Mouse (Mus musculus) cerebellum, adult 11-12 months (tissue): ENCODE measurements around the gene Calcoco1.

Source experiments
- DNase-seq: peaks from one replicate; pipeline ENCODE4 v3.0.0; 2022

Calcoco1 gene

DNA sequence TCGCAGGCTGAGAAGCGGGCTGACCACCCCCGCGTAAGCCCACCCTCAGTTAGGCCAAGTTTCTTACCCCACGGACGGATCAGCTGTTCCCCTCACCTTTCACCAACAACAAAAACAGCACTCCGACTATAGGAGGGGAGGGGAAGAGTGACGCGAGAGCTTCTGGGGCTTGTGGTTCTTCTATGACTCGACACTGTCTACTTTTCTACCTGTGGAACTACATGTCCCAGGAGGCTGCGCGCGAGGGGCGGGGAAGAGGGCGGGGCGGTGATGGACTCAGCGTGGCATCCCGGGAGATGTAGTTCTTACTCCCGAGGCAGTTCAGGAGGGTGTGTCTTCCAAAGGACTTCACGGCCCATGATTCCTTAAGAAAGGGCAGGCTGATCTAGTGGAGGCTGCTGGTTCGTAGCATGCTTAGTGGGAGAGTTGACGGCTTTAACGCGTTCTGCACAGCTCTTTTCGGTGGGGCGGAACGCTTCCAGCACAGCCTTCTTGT, at the start of gene Calcoco1:
Calcoco1 (minus strand) TSS at position 199 of the 496 bp plus-strand sequence.
- peak; percentile 94 for DNase-seq

DNA sequence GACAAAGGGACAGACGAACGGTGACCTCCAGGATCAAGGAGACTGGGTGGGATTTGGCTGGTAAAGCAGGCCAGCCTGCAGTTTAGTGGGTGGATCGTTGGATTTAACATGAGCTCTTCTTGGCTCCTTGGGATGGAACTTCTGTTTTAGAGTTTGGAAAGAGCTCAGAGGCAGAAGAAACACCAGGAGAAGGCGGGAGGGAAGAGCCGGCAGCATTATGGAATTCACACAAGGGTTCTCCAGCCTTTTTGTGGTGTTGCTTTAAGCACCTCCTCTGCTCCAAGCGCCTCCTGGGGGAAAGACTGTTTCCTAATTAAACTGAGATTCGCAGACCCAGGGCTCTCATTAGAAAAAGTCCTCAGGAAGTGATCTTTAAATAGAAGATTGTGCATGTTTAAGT, 48.9 kb upstream of the Calcoco1 start:
- DNase-seq: no peak

DNA sequence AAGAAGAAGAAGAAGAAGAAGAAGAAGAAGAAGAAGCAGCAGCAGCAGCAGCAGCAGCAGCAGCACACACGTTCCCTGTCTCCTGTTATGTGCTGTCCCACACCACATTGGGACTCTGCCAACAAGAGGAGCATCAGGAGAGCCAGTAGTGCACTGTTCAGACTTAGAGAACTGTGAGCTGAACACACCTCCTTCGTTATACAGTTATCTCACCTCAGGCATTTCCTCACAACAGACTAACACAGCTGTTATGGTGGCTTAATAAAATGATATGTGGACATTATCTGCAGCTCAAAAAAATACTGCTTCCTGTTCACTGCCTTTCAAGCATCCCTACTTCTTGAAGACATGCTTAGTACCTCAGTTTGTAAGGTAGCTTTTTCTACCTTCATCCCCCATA, 43.2 kb upstream of the Calcoco1 start:
- no peak for DNase-seq

DNA sequence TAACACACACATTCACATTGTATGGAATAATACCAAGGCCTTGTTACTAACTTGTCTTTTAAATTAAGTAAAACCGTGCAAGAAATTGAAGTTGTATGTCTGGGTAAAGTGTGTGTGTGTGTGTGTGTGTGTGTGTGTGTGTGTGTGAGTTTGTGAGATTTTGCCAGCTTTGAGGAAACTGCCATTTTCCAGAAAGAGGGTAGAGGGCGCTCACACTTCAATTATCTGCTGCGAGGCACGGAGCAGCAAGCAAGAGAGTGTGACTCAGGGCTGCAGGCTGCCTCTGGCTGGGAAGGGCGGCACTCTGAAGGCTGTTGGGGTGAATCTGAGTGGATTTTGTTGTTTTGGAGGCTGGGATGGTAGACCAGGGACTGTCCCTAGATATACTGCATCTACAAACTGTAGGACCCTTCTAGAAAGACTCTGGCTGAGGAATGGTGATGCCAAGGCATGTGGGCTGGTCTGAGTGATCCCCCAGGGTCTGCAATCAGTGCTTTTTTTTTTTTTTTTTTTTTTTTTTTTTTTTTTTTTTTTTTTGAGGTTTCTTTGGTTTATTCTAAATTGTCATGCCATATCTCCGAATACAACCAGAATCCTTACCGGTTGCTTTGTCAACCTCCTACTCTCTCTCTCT, 39.9 kb upstream of the Calcoco1 start:
- peak; percentile 32 for DNase-seq

DNA sequence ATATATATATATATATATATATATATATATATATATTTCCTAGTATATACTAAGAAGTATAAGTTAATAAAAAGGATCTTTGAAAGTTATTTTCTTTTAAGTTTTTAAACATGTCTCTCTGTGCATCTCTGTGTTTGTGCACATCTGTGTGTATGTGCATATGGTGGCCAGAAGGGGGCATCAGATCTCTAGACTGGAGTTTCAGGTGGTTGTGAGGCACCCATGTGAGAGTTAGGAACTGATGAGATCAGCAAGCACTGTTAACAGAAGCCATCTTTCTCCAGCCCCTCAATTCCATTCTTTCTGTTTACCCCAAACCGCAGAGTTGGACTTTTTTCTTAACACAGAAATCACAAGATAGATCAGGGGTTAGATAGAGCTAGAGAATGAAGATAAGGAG, 35.7 kb upstream of the Calcoco1 start:
- no peak for DNase-seq

DNA sequence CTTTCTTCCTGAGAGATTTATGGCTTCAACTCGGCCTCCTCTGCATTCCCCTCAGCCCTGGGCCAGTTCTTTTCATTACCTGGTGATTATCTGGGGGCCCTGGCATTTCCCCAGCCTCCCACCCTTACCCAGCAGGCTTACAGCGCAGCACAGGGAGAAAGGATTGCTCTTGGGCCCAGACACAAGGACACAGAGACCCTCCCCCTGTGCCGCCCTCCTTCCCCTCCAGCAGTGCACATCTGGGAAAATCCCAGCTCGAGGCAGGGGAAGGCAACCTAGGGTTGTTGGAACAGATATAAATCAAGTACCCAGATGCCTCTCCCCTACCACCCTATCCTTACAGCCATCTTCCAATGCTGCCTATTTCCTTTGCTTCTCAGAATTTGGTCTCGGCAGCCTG, 33.1 kb upstream of the Calcoco1 start:
- DNase-seq: no peak

DNA sequence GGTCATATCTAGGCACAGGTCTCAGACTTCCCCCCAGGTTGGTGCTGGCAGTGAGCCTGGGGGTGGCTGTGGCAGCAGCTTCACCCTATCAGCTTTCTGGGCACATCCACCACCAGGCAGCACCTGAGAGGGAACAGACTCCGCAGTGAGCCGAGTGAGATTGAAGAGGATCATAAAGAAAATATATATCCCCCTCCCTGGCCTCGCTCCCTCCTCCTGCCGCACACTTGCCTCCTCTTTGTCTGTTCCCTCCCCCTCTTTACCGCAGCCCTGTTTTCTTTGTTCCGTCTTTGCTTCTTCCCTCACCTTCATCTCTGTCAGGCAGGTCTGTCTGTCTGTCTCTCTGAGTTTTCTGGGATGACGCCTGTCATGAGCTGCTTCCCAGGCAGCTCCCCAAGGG, 32.4 kb upstream of the Calcoco1 start:
- no peak for DNase-seq

DNA sequence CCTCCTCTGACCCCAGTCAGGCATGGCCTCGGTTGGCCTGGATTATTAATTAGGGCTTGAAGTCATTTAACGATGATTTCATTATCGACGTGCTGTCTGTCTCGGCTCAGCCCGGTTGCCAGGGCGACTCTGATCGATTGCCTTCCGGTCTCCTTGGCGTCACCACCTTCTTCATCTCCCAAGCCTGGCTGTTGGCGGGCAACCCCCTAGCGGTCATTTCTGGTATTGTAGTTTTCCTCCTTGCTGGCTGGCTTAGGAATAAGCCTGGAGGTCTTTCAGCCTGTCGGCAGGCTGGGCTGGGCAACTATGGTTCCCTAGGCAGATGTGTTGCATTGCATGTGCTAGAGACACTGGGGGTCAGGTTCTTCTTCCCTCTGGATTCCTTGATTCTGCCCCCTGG, 31.2 kb upstream of the Calcoco1 start:
- DNase-seq: peak; percentile 38

DNA sequence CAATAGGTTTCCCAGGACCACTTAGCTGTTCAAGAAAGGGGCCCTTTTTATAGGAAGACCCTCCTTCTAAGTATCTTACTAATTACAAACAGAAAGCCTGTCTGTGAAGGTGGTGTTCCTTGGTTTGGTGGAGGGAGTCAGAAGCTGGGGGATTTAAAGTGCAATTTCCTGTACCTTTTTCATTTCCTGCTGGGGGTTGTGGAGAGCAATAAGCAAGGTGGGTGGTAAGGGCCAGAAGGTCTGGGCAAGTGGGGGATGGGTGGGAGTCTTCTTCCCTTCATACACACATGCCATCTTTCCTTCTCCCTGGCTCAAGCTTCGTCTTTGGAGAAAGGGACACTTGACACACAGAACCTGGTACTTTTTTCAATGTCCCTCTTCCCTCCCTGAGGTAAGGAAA, 30.2 kb upstream of the Calcoco1 start:
- no peak for DNase-seq

DNA sequence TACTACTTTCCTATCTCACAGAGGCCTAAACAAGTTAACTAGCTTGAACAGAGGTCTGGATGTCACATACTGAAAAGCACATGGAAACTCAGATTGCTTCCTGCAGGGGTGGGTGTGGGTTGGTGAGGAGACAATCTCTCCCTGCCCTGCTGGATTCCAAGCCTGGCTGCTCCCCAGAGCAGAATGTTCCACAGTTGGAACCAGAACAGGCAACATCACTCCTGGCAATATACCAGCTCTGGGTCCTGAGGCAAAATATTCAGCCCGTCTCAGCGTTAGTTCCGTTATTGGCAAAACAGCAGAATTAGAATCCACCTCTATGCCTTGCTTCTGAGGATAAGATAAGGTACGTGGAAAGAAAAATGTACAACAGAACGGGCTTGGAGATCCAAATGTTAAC, 28.3 kb upstream of the Calcoco1 start:
- peak; percentile 33 for DNase-seq

DNA sequence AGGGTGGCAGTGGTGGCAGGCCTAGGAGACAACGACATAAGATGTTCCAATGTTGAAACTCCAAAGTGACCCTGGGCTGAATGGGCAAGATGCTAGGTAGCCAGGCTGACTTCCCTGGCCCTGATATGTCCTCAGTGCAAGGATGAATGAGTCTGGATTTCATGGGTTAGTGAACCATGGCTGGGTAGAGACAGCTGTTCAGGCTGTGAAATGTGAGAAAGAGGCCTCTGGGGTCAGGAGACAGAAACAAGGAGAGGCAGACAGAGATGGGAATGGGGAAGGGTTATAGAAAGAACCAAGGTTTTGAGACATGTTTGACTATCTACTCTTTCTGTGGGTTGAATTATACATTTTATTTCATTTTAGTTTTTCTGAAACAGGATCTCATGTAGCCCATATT, 27.1 kb upstream of the Calcoco1 start:
- DNase-seq: peak; percentile 27

DNA sequence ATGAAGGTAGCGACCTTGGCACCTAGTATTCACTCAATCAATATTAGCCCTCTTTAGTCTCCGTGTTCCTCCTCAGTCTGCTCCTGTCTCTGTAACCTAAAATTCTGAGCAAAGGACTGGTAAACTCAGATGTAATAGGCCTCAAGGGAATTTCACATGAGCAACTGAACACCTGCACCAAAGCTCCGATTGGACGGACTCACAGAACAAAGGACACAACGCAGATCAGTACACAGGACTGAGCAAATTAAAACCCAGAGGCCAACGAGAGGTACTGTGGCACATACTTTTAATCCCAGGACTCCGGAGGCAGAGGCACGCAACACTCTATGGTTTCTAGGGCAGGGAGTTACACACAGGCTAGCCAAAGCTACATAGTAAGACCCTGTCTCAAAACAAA, 25.9 kb upstream of the Calcoco1 start:
- peak; percentile 39 for DNase-seq

DNA sequence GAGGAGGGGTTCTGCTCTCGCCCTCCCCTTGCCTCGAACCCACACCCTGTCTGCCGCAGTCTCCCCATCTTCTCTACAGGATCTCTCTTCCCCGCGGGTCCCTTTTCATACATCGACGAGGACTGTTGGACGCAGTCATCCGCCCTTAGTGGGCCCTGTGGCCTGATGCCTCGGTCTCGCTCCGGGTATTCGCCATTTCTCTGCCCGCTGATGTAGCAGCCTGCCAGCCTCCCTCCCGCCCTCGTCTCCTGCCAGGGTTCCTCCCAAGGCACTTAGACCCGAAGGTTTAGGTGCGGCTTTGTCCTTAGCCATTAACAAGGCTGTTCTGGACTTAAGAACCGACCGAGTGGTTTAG, 25.3 kb upstream of the Calcoco1 start:
- no peak for DNase-seq

DNA sequence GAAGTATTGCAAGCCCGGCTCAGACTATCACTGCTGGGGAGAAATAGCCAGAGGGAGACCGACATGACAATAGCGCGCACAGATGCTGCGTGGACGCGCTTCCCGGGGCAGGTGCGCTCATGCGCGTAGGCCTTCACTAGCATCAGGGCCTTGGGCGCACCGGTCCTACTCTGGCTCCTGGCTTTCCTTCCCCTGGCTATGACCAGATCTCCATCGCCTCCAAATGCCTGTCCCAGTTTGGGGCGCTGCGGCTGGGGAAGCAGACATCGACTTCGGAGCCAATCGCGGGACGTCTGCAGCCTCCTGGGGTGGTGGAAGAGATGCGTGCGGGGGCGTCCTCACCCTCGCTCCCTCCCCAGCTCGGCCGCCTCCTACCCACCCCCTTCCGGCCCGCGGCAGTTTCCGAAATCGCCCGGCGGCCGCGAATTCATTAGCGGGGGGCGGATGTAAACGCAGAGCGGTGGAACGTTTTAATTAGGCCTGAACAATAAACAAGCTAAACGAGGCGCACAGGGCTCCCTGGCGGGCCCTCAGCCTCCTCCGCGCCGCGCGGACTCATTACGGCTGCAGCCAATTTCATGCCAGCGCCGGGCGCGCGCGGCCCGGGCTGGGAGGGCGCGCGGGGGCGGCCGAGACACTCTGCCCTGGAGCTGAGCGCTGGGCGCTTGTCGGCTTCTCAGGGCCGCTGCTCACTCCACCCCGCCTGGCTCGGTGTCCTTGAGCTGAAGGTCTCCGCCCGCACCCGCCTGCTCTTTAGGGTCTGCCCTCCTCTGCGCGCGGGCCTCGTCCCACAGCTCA, 24.7 kb upstream of the Calcoco1 start:
- DNase-seq: peak; percentile 86

DNA sequence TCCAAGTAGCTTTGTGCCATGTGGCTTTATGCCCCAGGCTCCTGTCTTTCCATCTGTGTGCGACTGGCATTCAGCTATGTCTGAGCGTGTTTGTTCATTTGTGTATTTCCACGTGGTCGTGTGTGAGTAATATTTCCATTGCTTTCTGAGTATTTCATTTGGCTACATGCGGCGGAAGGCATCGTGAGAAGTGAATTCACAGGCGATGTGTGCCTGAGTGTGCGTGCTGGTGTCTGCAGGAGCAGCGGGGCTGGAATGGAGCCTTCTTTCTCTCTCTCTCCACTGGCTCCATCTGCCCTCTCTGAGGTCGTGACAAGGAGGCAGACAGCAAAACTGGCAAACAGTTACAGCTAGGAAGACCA, 24.1 kb upstream of the Calcoco1 start:
- DNase-seq: no peak

DNA sequence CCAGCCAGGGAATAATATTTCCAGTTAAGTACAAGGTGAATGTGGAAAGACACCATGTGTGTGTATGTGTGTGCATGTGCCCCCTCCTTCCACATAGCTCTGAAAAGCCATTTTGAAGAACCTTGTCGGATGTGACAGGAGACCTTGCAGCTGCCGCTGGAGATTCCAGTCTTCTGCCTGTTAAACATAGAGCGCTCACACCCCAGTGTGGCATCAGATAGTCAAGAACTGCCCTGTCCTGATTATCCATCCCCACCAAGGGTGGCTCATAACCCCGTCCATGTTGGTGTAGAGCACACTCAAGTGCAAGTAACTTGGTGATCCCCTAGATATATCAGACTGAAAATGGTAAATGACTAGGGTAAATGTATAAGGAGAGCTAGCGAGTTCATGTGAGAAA, 23.4 kb upstream of the Calcoco1 start:
- DNase-seq: no peak

DNA sequence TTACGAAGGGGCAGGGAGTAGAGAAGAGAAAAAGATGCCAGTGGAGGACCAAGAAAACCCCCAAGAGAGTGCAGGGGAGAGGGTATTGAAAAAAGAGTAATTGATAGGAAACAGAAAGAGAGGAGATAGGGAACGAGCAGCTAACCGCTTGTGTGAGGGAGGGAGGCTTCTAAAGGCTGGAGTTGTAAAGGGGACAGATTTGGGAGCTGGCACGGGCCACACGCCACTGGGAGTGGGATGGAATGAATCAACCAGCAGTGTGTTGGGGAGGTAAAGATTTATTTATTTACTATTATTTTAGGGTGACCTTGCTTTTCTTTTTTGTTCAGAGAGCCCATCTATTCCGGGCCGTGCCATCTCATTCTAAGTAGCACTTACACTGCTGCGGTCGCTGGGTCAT, 22.9 kb upstream of the Calcoco1 start:
- DNase-seq: peak; percentile 36

DNA sequence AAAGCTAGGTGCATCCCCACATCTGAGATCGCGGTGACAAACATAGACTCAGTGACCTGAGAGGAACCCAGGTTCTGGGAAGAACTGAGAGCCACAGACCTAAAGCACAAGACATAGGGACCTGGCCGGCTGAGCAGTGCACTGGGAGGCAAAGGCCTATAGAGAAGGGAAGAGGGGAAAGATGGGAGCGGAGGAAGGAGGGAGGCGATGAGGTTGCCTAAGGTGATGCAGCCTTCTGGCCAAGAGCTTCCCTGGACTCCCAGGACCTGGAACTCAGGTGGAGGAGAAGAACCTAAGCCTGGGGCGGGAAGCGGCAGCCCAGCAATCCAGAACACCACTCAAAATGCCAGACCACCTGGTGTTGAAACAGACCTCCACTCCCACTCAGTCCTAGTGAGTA, 22.4 kb upstream of the Calcoco1 start:
- peak; percentile 32 for DNase-seq

DNA sequence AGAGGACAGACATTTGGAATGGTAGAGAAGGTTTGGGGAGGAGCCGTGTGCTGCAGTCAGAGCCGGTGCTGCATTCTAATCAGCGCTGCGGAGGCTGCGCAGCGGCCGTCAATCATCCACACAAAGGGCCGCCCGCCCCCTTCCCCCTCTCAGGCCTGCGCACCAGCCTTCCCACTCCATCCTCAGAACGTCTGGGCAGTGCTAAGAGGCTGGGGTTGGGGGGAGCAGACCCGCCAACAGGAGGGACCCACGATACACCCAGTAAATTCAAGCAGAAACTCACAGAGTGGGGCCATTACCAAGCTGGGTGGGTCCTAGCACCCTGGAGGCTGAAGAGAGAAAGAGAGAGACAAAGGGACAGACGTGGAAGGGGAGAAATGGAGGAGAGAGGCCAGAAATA, 22.0 kb upstream of the Calcoco1 start:
- DNase-seq: peak; percentile 40

DNA sequence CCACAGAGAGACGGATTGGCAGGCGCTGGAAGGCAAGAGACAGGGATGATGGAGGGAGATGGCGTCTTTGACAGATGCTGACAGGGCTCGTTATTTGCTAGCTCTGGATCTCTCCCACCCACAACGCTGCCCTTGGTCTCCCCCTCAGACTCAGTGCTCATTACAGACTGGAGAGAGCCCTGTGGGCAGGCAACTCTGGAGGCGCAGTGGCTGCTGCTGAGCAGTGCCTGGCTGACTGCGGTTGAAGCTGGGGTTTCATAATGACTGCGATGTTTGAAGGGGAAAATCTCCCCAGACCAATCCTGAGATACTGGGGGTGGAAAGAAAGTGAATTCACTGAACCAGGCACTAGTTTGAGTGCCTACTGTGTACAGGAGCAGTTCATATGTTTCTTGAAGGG, 21.2 kb upstream of the Calcoco1 start:
- peak; percentile 44 for DNase-seq

DNA sequence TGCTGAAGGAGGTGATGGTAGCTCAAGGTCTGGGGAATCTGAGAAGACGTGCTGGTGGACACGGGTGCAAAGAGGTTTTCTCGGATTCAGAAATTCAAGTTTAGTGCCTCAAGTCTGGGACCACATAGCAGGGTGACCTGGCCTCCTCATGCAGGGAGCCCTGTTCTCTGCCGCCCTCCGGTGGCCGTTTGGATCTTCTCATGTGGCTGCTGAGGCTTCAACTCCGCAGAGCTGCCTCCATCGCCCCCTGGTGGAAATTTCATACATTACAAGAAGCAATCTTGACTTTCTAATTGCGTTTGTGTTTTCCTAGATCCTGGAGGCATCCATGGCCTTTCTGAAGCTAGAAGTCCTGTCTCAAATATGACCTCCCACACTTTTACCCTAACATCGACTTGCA, 20.6 kb upstream of the Calcoco1 start:
- DNase-seq: peak; percentile 90

DNA sequence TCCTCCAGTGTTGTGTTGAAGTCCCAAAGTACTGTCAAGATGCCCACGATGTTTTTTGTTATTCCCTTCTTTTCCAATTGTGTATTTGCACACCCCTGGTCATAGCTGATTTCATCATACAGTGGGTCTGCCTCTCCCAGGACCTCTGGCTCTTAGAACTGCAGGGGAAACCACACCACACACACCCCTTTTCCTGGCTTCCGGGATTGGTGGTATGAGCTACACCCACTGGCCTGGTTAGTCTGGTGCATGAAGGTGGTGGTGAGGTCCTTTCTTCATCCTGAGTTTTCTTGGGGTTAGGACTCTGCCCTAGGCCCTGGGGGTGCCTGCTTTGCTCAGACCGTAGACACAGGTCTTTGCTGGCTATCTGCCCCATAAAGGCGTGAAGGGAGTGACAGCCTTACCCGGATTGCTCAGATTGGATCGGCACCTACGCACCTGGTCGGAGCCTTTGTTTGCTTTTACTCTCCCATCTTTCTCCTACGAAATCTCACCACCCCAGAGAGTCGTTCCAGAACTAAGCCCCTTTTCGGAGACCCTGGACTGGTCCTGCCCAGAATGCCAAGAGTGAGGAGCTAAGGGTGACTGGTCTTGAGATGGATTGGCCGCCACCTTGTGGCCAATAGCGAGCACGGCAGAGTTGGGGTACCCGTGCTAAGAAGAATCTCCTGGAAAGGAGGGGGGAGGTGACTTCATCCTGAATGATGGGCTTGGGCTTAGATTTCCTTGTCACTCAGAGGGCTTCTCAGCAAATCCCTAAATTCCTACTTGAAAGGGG, 17.7 kb upstream of the Calcoco1 start:
- DNase-seq: peak; percentile 70

DNA sequence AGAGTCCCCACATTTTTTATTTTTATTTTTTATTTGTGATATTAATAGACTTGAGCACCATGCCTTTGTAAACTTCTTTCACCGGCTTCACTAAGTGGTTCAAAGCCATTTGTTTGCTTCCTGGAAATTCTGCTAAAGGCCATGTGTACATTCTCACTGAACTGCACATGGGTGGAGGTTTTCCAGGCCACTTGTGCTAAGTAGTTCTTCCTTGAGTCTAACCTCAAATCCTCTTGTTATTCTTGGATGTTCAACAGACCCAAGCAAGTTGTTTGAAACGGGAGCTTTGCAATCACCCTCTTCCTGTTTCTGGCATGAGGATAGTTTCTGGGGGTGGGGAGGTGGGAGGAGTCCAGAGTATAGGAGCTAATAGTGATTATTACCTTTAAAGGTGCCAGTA, 16.5 kb upstream of the Calcoco1 start:
- peak; percentile 19 for DNase-seq

DNA sequence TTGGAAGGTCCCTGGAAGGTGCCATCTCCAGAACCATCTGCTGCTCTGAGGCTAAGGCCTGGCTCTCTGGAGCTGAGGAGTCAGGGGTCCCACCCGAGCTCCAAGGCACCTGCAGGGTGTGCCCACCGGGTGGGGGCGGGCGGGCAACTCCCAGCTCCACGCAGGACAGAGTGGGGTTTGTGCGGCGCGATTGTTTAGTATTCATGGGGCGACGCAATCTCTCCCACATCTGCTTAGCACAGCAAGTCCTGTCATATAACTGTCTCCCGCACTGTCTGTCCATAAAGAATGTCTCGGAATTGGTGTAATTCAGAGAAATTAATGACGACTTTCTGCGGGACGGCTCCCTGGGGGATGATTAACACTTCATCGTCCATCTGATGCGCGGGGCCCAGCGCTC, 15.1 kb upstream of the Calcoco1 start:
- no peak for DNase-seq
